Mouse (Mus musculus) bone marrow macrophage, adult 2 months (primary cell): Measurements from ENCODE around the gene Marveld1.

Experiments
- CTCF ChIP-seq: IDR thresholded peaks from 2 replicates; pipeline ENCODE4 v1.5.1; 2012; ENCODE audit warnings: low read depth, mild to moderate bottlenecking, low read length, moderate library complexity
- POLR2A ChIP-seq: IDR thresholded peaks from 2 replicates; pipeline ENCODE4 v1.6.1; 2012; ENCODE audit warnings: mild to moderate bottlenecking, low read depth, low read length, borderline replicate concordance

DNA sequence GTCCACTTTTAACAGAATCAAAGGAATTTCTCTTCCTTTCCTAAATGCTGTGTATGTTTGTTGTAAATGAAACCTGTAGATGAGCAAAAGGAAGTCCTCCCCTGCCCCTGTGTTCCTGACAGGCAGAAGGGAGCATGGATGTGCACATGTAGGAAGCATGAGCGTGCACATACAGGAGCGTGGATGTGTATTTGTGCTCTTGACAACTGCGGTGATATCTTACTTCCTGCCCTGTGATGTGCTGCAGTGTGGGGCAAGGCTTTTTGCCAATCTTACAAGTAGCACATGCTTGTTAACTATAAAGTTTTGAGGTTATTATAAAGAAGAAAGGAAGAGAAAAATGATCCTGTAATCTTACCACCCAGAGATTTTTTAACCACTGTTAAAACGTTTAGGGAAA lies 42.5 kb downstream of the Marveld1 start:
- TF ChIP-seq POLR2A (no peak), CTCF (no peak)
